Mouse (Mus musculus): ENCODE data around the gene Pcnp.
"Not testable (repeated sequence)": the region's sequence is repeated elsewhere in the genome, so short reads cannot be mapped to it uniquely, and the experiment has no call there.

Pcnp gene

GRCm38 (mm10) chr16:56029661-56030082 lies at the start of gene Pcnp:
Pcnp (minus strand) TSS chr16:56029739.
- peak; percentile 98 for DNase-seq (ENCODE audit: low read depth, low spot score)

GRCm38 (mm10) chr16:56076121-56076869 lies 46.8 kb upstream of the Pcnp start:
- DNase-seq (ENCODE audit: low read depth, low spot score): no peak

GRCm38 (mm10) chr16:56075222-56076111 lies 45.9 kb upstream of the Pcnp start:
- peak; percentile 89 for DNase-seq (ENCODE audit: low read depth, low spot score)

- no peak for DNase-seq (ENCODE audit: low read depth, low spot score)
Measured at GRCm38 (mm10) chr16:56074565-56074964, 45.0 kb upstream of the Pcnp start.

GRCm38 (mm10) chr16:56074122-56074521 lies 44.6 kb upstream of the Pcnp start:
- DNase-seq (ENCODE audit: low read depth, low spot score): no peak

- not testable (repeated sequence) for DNase-seq (ENCODE audit: low read depth, low spot score)
Measured at GRCm38 (mm10) chr16:56073150-56073549, 43.6 kb upstream of the Pcnp start.

- DNase-seq (ENCODE audit: low read depth, low spot score): no peak
Measured at GRCm38 (mm10) chr16:56072533-56072932, 43.0 kb upstream of the Pcnp start.

- DNase-seq (ENCODE audit: low read depth, low spot score): no peak
Measured at GRCm38 (mm10) chr16:56071317-56072232, 42.0 kb upstream of the Pcnp start.

- DNase-seq (ENCODE audit: low read depth, low spot score): no peak
Measured at GRCm38 (mm10) chr16:56068523-56069070, 39.1 kb upstream of the Pcnp start.

GRCm38 (mm10) chr16:56066113-56066512 lies 36.6 kb upstream of the Pcnp start:
- DNase-seq (ENCODE audit: low read depth, low spot score): no peak

- DNase-seq (ENCODE audit: low read depth, low spot score): peak; percentile 63
Measured at GRCm38 (mm10) chr16:56064334-56064990, 34.9 kb upstream of the Pcnp start.

- DNase-seq (ENCODE audit: low read depth, low spot score): no peak
Measured at GRCm38 (mm10) chr16:56062981-56063380, 33.4 kb upstream of the Pcnp start.

GRCm38 (mm10) chr16:56061995-56062594 lies 32.6 kb upstream of the Pcnp start:
- no peak for DNase-seq (ENCODE audit: low read depth, low spot score)

GRCm38 (mm10) chr16:56058151-56058550 lies 28.6 kb upstream of the Pcnp start:
- no peak for DNase-seq (ENCODE audit: low read depth, low spot score)

GRCm38 (mm10) chr16:56056944-56057590 lies 27.5 kb upstream of the Pcnp start:
- DNase-seq (ENCODE audit: low read depth, low spot score): no peak

- DNase-seq (ENCODE audit: low read depth, low spot score): no peak
Measured at GRCm38 (mm10) chr16:56055911-56056310, 26.4 kb upstream of the Pcnp start.

- not testable (repeated sequence) for DNase-seq (ENCODE audit: low read depth, low spot score)
Measured at GRCm38 (mm10) chr16:56048038-56048437, 18.5 kb upstream of the Pcnp start, which contains the start of gene Senp7. Senp7 (plus strand) TSS chr16:56048338.

GRCm38 (mm10) chr16:56038090-56038489 lies 8.6 kb upstream of the Pcnp start:
- no peak for DNase-seq (ENCODE audit: low read depth, low spot score)

GRCm38 (mm10) chr16:56037138-56038010 lies 7.8 kb upstream of the Pcnp start, which contains the start of gene Trmt10c:
Trmt10c (minus strand) TSS chr16:56037819.
- DNase-seq (ENCODE audit: low read depth, low spot score): peak; percentile 94

Data from forelimb bud, embryonic 11.5 days (tissue).